Mouse (Mus musculus): Measurements from ENCODE around the gene Pdcl. TPM values are rescaled to one million over a fixed set of nuclear protein-coding genes. Genes with fewer than 3 reads are reported as not detected.

Pdcl gene
- polyA plus RNA-seq, 1 experiment from 2014 or later = 50.5 TPM

- no peak within 1 kb of the TSS for H3K9ac ChIP-seq (replicated peaks)
- no peak for ATAC-seq (ENCODE audit: insufficient number of reproducible peaks, insufficient read depth, low FRiP score, low TSS enrichment, low read depth)
- H3K4me3 ChIP-seq (replicated peaks) = no peak within 1 kb of the TSS
- no peaks in the 10 kb centered on the region for H3K36me3 ChIP-seq
- no peaks in the 10 kb centered on the region for H3K27me3 ChIP-seq
- no peak within 1 kb of the TSS for H3K27ac ChIP-seq
- no peak within 1 kb of the TSS for H3K4me2 ChIP-seq
- no peaks in the 10 kb centered on the region for H3K4me1 ChIP-seq (replicated peaks)
- WGBS = 74% methylated on average over 1 of the region's 1 CpGs
- no peaks in the 10 kb centered on the region for H3K9me3 ChIP-seq
These were observed 32.9 kb downstream of the Pdcl start, which contains the start of gene Olfr368 for GRCm38 (mm10) chr2:37326215-37326614. TSS of gene Olfr368 (plus strand) at chr2:37326515.

Other genes starting within 250 kb of the Pdcl start
- not detected in 2 replicates for gene Olfr362, start 241.4 kb downstream of the Pdcl start, polyA plus RNA-seq (2016; fragmentation: Nextera tagmentation; extraction: Ambion mirVana)
- not detected in 2 replicates for gene Olfr364-ps1, start 220.0 kb downstream of the Pdcl start, polyA plus RNA-seq (2016; fragmentation: Nextera tagmentation; extraction: Ambion mirVana)
- gene Olfr365, start 171.1 kb downstream of the Pdcl start, polyA plus RNA-seq (2016; fragmentation: Nextera tagmentation; extraction: Ambion mirVana) = not detected in 2 replicates
- gene Olfr366, start 147.8 kb downstream of the Pdcl start, polyA plus RNA-seq (2016; fragmentation: Nextera tagmentation; extraction: Ambion mirVana) = not detected in 2 replicates
- not detected in 2 replicates for gene Olfr368, start 32.8 kb downstream of the Pdcl start, polyA plus RNA-seq (2016; fragmentation: Nextera tagmentation; extraction: Ambion mirVana)
- gene Rc3h2, start 63.6 kb upstream of the Pdcl start, polyA plus RNA-seq (2016; fragmentation: Nextera tagmentation; extraction: Ambion mirVana) = 22.2 and 25.6 TPM in 2 replicates
- 11.4 and 12.1 TPM in 2 replicates for gene Zbtb26, start 83.8 kb upstream of the Pdcl start, polyA plus RNA-seq (2016; fragmentation: Nextera tagmentation; extraction: Ambion mirVana)
- gene Zbtb6, start 83.8 kb upstream of the Pdcl start, polyA plus RNA-seq (2016; fragmentation: Nextera tagmentation; extraction: Ambion mirVana) = 7.9 and 8.7 TPM in 2 replicates
- 55.6 and 59.8 TPM in 2 replicates for gene Rabgap1, start 83.9 kb upstream of the Pdcl start, polyA plus RNA-seq (2016; fragmentation: Nextera tagmentation; extraction: Ambion mirVana)
- gene Gpr21, start 157.0 kb upstream of the Pdcl start, polyA plus RNA-seq (2016; fragmentation: Nextera tagmentation; extraction: Ambion mirVana) = 2.0 and 2.1 TPM in 2 replicates

All from limb, embryonic 12.5 days (tissue).